In the genomic region with DNA sequence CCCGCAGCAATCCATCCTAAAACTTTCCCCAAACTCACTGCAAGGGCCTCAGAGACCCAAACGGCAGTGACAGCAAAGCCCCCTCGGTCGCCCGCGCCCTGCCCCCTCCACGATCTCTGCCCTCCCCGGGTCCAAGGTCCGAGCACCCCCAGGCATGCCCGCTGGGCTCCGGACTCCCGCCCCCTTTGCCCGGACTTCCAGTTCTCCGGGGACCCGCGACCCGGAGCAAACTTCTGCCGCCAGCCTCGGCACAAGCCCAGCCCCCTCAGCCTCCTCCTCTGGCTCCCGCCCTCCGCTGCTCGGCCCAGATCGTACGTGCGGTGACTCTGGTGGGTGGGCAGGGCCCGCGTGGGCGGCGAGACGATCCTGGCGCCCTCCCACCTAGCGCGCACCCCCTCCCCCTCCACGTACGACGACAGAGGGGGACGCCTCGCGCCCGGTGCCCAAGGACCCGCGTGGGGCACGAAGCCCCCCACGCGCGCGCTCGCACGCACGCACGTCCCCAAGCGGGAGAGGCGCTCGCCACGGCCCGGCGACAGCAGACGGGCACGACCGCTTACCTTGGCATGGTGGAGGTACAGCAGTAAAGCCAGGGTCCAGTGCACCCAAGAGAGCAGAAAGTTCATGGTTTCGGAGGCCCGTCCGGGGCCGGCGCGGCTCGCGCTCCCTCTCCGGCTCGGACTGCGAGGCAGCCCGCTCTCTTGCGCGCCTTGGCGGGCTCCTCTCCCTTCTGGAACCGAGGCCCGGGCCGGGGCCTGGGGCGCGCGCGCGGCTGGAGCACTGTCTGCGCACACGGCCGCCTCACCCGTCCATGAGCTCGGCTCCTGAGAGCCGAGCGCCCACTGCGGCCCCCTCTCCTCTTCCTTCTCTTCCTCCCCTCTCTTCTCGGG, we compare ENCODE assay signal across 8 mouse cellular contexts. TPM values are rescaled to one million over a fixed set of nuclear protein-coding genes. Genes with fewer than 3 reads are reported as not detected.
DNase-seq lines count a peak whose midpoint lies in the region; ATAC-seq and TF ChIP-seq lines count a peak whose summit lies in the region.

No protein-coding gene starts in this region.

- peak overlapping the region; percentile 79 for H3K4me2 ChIP-seq in heart, embryonic 14.5 days (ENCODE audit: low read length)
- peak overlapping the region; percentile 79 for H3K4me2 ChIP-seq in liver, embryonic 16.5 days (ENCODE audit: low read depth, low read length)
- H3K4me2 ChIP-seq in neural tube, embryonic 15.5 days, result peak overlapping the region; percentile 91

- H3K36me3 ChIP-seq in heart, embryonic 14.5 days (ENCODE audit: control insufficient read depth, insufficient read depth, low read length), result 0 out of 2 replicates have a peak, but pooled peaks cover 2% of the 10 kb centered on the region
- H3K36me3 ChIP-seq in liver, embryonic 16.5 days (ENCODE audit: control insufficient read depth, insufficient read depth), result no peaks in the 10 kb centered on the region
- no peaks in the 10 kb centered on the region for H3K36me3 ChIP-seq in neural tube, embryonic 15.5 days

- peak; percentile 68 for ATAC-seq in heart, embryonic 14.5 days (ENCODE audit: insufficient number of reproducible peaks, insufficient read depth, low FRiP score, low read depth)
- ATAC-seq in liver, embryonic 16.5 days (ENCODE audit: low read depth), result peak; percentile 66
- peak; percentile 67 for ATAC-seq in neural tube, embryonic 15.5 days (ENCODE audit: low FRiP score)

- H3K4me3 ChIP-seq in embryonic fibroblast, embryonic 13.5 days (ENCODE audit: insufficient read depth, low read length), result peak overlapping the region; percentile 88
- H3K4me3 ChIP-seq in heart, embryonic 14.5 days (ENCODE audit: control insufficient read depth in 1 of 2, insufficient read depth in 1 of 2, low read depth in 1 of 2, low read length in 2 of 2), result peak overlapping the region; percentile 92 to 95
- H3K4me3 ChIP-seq in liver, embryonic 16.5 days (ENCODE audit: low read depth, low read length), result peak overlapping the region; percentile 80
- H3K4me3 ChIP-seq in neural tube, embryonic 15.5 days (replicated peaks), result peak overlapping the region; percentile 79

- no peaks in the 10 kb centered on the region for H3K9me3 ChIP-seq in heart, embryonic 14.5 days (ENCODE audit: control insufficient read depth, low read length)
- no peaks in the 10 kb centered on the region for H3K9me3 ChIP-seq in liver, embryonic 16.5 days (replicated peaks; ENCODE audit: control insufficient read depth, low read length)
- H3K9me3 ChIP-seq in neural tube, embryonic 15.5 days (replicated peaks), result no peaks in the 10 kb centered on the region

- DNase-seq in B cell, adult 2 months, result peak; percentile 35 to 45
- peak; percentile 79 for DNase-seq in brain, adult 2 months (ENCODE audit: low read depth, low spot score)
- DNase-seq in kidney, postnatal 25 days, result peak; percentile 89 to 96
- DNase-seq in thymus, postnatal 10 days (ENCODE audit: low spot score in 2 of 2), result peak; percentile 34 to 38

- no peaks in the 10 kb centered on the region for H3K27me3 ChIP-seq in heart, embryonic 14.5 days (ENCODE audit: control insufficient read depth, insufficient read depth, low read length)
- H3K27me3 ChIP-seq in liver, embryonic 16.5 days (ENCODE audit: control insufficient read depth, insufficient read depth, low read depth, low read length), result no peaks in the 10 kb centered on the region
- H3K27me3 ChIP-seq in neural tube, embryonic 15.5 days (replicated peaks), result 0 out of 2 replicates have a peak, but pooled peaks cover 4% of the 10 kb centered on the region

- peak; percentile 45 for TF ChIP-seq POLR2A in embryonic fibroblast, embryonic 13.5 days (IDR thresholded peaks at IDR 0.05; ENCODE audit: low read depth, low read length)

- under 1% methylated on average over 76 of the region's 92 CpGs for WGBS in heart, embryonic 14.5 days
- whole genome bisulfite sequencing in liver, embryonic 16.5 days (ENCODE audit: insufficient replicate concordance), result under 1% methylated on average over 91 of the region's 92 CpGs
- WGBS in neural tube, embryonic 15.5 days, result under 1% methylated on average over 84 of the region's 92 CpGs

- peak overlapping the region; percentile 99 for H3K9ac ChIP-seq in heart, embryonic 14.5 days (ENCODE audit: low read length)
- peak overlapping the region; percentile 82 for H3K9ac ChIP-seq in liver, embryonic 16.5 days (ENCODE audit: low read depth, low read length)
- H3K9ac ChIP-seq in neural tube, embryonic 15.5 days (replicated peaks), result peak overlapping the region; percentile 72

- peak overlapping the region; percentile 90 for H3K27ac ChIP-seq in embryonic fibroblast, embryonic 13.5 days (ENCODE audit: insufficient read depth, low read length)
- peak overlapping the region; percentile 98 to 99 for H3K27ac ChIP-seq in heart, embryonic 14.5 days (replicated peaks in 1 of 2; ENCODE audit: control insufficient read depth in 1 of 2, insufficient read depth in 1 of 2, low read depth in 2 of 2, low read length in 2 of 2)
- peak overlapping the region; percentile 86 for H3K27ac ChIP-seq in liver, embryonic 16.5 days (ENCODE audit: low read length)
- H3K27ac ChIP-seq in neural tube, embryonic 15.5 days (replicated peaks), result peak overlapping the region; percentile 88

- peaks cover 3% of the 10 kb centered on the region; the same call in 1 of the 2 replicates for H3K4me1 ChIP-seq in embryonic fibroblast, embryonic 13.5 days (ENCODE audit: control insufficient read depth, insufficient read depth, low read length)
- H3K4me1 ChIP-seq in heart, embryonic 14.5 days (ENCODE audit: control insufficient read depth in 2 of 2, insufficient read depth in 2 of 2, low read length in 2 of 2), result peaks cover 49 to 51% of the 10 kb centered on the region in 2 experiments
- peaks cover 48% of the 10 kb centered on the region for H3K4me1 ChIP-seq in liver, embryonic 16.5 days (ENCODE audit: control insufficient read depth, low read depth, low read length)
- peaks cover 65% of the 10 kb centered on the region for H3K4me1 ChIP-seq in neural tube, embryonic 15.5 days

- TF ChIP-seq CTCF in embryonic fibroblast, embryonic 13.5 days (IDR thresholded peaks at IDR 0.05; ENCODE audit: borderline replicate concordance, insufficient read depth, low read length), result no peak

RNA-seq across cellular contexts. Expression of gene Vegfa, which starts 1.2 kb away (rescaled TPM):
- polyA plus RNA-seq in embryonic fibroblast, embryonic 13.5 days (2011; ENCODE audit: insufficient read length, low read depth, missing spikeins), result 140 and 154 TPM in 2 replicates
- polyA plus RNA-seq in heart, embryonic 14.5 days (2014; fragmentation: Nextera tagmentation; extraction: Ambion mirVana), result 8.1 and 8.3 TPM in 2 replicates
- polyA plus RNA-seq in liver, embryonic 16.5 days (2015; fragmentation: Nextera tagmentation; extraction: Ambion mirVana), result 1.1 and 1.2 TPM in 2 replicates
- 4.1 and 4.8 TPM in 2 replicates for polyA plus RNA-seq in neural tube, embryonic 15.5 days (2015; fragmentation: Nextera tagmentation; extraction: Ambion mirVana)

Comparison
In these comparisons a context has a peak if more than half of its experiments do, and no peak if none do; other contexts are left out.
1. Peak in every context shown above with its lines: DNase-seq, ATAC-seq, H3K4me3 ChIP-seq and H3K27ac ChIP-seq.
2. DNase-seq: peak in every context shown above with its lines; median percentile 92 in kidney, postnatal 25 days; 79 in brain, adult 2 months; 40 in B cell, adult 2 months; 36 in thymus, postnatal 10 days.
3. RNA of gene Vegfa, which starts 1.2 kb away (polyA plus RNA-seq): 140 to 154 TPM in embryonic fibroblast, embryonic 13.5 days; 8.1 to 8.3 TPM in heart, embryonic 14.5 days, 4.1 to 4.8 TPM in neural tube, embryonic 15.5 days and 1.1 to 1.2 TPM in liver, embryonic 16.5 days; every median in the first group is over 10 times any median in the second.